Mouse (Mus musculus): ENCODE measurements at regions not wholly inside any gene's neighbourhood (a gene's known extent, or its start where the extent isn't known, plus 50 kb on each side); places are given as distances from the start of the nearest gene placed in this dataset.

DNA sequence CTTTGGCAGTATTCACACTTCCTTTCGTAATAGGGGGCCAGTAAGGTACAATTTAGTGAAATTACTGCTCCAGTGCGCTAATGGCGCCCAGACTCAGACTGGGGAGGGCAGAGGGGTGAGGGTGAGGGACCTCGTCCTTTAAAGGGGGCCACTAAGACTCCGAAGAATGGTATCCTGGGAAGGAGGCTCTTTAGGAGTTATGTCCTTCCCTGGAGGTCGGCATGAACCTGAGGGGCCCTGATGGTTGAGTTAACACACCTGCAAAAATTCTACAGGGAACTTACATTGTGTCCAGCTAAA, 344.4 kb downstream of the Tmem161b start:
- TF ChIP-seq CTCF (IDR thresholded peaks at IDR 0.05 in 2 of 3, conservative IDR thresholded peaks at IDR 0.05 in 1 of 3; ENCODE audit: control insufficient read depth in 1 of 3, insufficient read depth in 1 of 3, low read depth in 2 of 3, low read length in 3 of 3, poor library complexity in 1 of 3, severe bottlenecking in 1 of 3) (no peak), MEF2A (IDR thresholded peaks at IDR 0.05; ENCODE audit: extremely low read depth, insufficient replicate concordance, low read depth, low read length, poor library complexity, severe bottlenecking) (no peak), RCOR1 (IDR thresholded peaks at IDR 0.05; ENCODE audit: low read depth, low read length) (no peak), GATA1 (IDR thresholded peaks at IDR 0.05; ENCODE audit: low read depth, low read length) (no peak), NRF1 (IDR thresholded peaks at IDR 0.05; ENCODE audit: insufficient read depth, low read depth, low read length, poor library complexity, severe bottlenecking) (no peak), UBTF (IDR thresholded peaks at IDR 0.05; ENCODE audit: borderline replicate concordance, insufficient read depth, low read depth, low read length) (no peak), RAD21 (IDR thresholded peaks at IDR 0.05; ENCODE audit: low read depth, low read length) (no peak), POLR2A (IDR thresholded peaks at IDR 0.05; ENCODE audit: control insufficient read depth in 1 of 2, insufficient read depth in 1 of 2, low read depth in 1 of 2, low read length in 2 of 2, poor library complexity in 1 of 2) (no peak)

Data from MEL (cell line).